In the genomic region with DNA sequence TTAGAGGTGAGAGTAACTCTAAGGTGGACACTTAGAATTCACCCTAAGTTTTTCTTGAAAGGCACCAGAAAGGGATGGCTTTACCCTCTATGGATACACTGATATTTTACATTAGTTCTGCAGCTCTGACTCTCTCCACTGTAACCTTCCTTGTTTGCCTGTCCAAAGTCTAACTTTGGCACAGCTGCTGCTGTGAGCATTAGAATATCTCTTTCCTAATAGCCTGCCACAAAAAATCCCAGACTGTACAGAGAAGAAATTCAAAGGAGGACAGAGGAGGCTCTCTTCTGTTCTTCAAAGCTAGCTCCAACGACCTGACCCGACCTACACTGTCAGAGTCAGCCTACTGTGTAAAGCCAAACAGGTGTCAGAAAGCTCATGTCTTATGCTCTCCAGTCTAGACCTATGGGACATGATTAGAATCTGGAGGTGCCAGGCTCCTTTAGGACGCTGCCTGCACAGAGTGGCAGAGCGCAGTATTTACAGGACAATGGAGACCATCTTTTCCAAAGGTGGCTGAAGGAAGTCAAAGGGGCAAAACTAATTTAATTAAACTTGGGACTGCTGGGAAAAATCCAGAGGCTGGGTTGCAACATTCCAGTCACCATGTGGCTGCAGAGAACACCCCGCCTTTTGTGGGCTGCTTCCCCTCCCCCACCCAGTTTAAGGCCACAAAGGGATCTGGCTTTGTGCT, we compare ENCODE assay signal across 8 mouse cellular contexts. TPM values are rescaled to one million over a fixed set of nuclear protein-coding genes. Genes with fewer than 3 reads are reported as not detected.
DNase-seq lines count a peak whose midpoint lies in the region; ATAC-seq lines count a peak whose summit lies in the region.

No protein-coding gene starts in this region.

- H3K9me3 ChIP-seq in embryonic facial prominence, embryonic 10.5 days, result no peaks in the 10 kb centered on the region
- H3K9me3 ChIP-seq in heart, embryonic 13.5 days, result no peaks in the 10 kb centered on the region
- no peaks in the 10 kb centered on the region for H3K9me3 ChIP-seq in kidney, embryonic 16.5 days (ENCODE audit: low read length)

- ATAC-seq in heart, embryonic 13.5 days (ENCODE audit: extremely low read depth, insufficient number of reproducible peaks, low FRiP score, low TSS enrichment), result no peak
- peak; percentile 42; the same call in 1 of the 2 replicates for ATAC-seq in kidney, embryonic 16.5 days (ENCODE audit: low FRiP score, low TSS enrichment)
- ATAC-seq in megakaryocyte progenitor cell, adult 5-6 weeks (replicated peaks; ENCODE audit: poor library complexity), result no peak
- ATAC-seq in cerebellum, adult (ENCODE audit: insufficient number of reproducible peaks, low FRiP score, low TSS enrichment), result no peak

- WGBS in embryonic facial prominence, embryonic 10.5 days, result 8% methylated on average over 5 of the region's 5 CpGs
- WGBS in heart, embryonic 13.5 days, result 21% methylated on average over 5 of the region's 5 CpGs
- 22% methylated on average over 5 of the region's 5 CpGs for WGBS in kidney, embryonic 16.5 days

- DNase-seq in ES-CJ7 (ENCODE audit: low read depth, low spot score), result peak; percentile 91
- DNase-seq in embryonic facial prominence, embryonic 10.5 days (ENCODE audit: low spot score), result peak; percentile 78
- peak; percentile 67 for DNase-seq in lung, postnatal 36 days
- no peak for DNase-seq in c-Kit-positive CD71-positive TER-119-positive erythroid progenitor cells, embryonic 14.5 days (ENCODE audit: low spot score)

- peak overlapping the region; percentile 25 for H3K4me3 ChIP-seq in embryonic facial prominence, embryonic 10.5 days
- H3K4me3 ChIP-seq in heart, embryonic 13.5 days, result no peak overlapping the region
- no peak overlapping the region for H3K4me3 ChIP-seq in kidney, embryonic 16.5 days (ENCODE audit: low read length)

- peaks cover 73% of the 10 kb centered on the region for H3K4me1 ChIP-seq in embryonic facial prominence, embryonic 10.5 days
- peaks cover 63% of the 10 kb centered on the region for H3K4me1 ChIP-seq in heart, embryonic 13.5 days
- peaks cover 72% of the 10 kb centered on the region for H3K4me1 ChIP-seq in kidney, embryonic 16.5 days (ENCODE audit: insufficient read depth, low read length)

- H3K27me3 ChIP-seq in embryonic facial prominence, embryonic 10.5 days (replicated peaks; ENCODE audit: low read depth, poor library complexity, severe bottlenecking), result no peaks in the 10 kb centered on the region
- no peaks in the 10 kb centered on the region for H3K27me3 ChIP-seq in heart, embryonic 13.5 days (replicated peaks)
- H3K27me3 ChIP-seq in kidney, embryonic 16.5 days (ENCODE audit: insufficient read depth, low read length), result no peaks in the 10 kb centered on the region

- H3K9ac ChIP-seq in heart, embryonic 13.5 days, result peak overlapping the region; percentile 65
- H3K9ac ChIP-seq in kidney, embryonic 16.5 days (replicated peaks; ENCODE audit: low read length), result no peak overlapping the region

- H3K4me2 ChIP-seq in heart, embryonic 13.5 days, result peak overlapping the region; percentile 31
- H3K4me2 ChIP-seq in kidney, embryonic 16.5 days (replicated peaks; ENCODE audit: low read depth, low read length), result peak overlapping the region; percentile 24

- H3K27ac ChIP-seq in embryonic facial prominence, embryonic 10.5 days (replicated peaks), result peak overlapping the region; percentile 85
- H3K27ac ChIP-seq in heart, embryonic 13.5 days (replicated peaks), result peak overlapping the region; percentile 73
- H3K27ac ChIP-seq in kidney, embryonic 16.5 days (ENCODE audit: low read length), result peak overlapping the region; percentile 39

- peaks cover 73% of the 10 kb centered on the region for H3K36me3 ChIP-seq in embryonic facial prominence, embryonic 10.5 days (replicated peaks)
- peaks cover 38% of the 10 kb centered on the region for H3K36me3 ChIP-seq in heart, embryonic 13.5 days
- peaks cover 17% of the 10 kb centered on the region for H3K36me3 ChIP-seq in kidney, embryonic 16.5 days (ENCODE audit: insufficient read depth, low read length)

RNA-seq across cellular contexts. Expression of a gene that starts 9.5 kb away (rescaled TPM):
- polyA plus RNA-seq in embryonic facial prominence, embryonic 10.5 days (2016; fragmentation: Nextera tagmentation; extraction: Ambion mirVana), result 133 and 142 TPM in 2 replicates
- 27.3 and 28.4 TPM in 2 replicates for polyA plus RNA-seq in heart, embryonic 13.5 days (2015; fragmentation: Nextera tagmentation; extraction: Ambion mirVana)
- 42.9 and 43.7 TPM in 2 replicates for polyA plus RNA-seq in kidney, embryonic 16.5 days (2015; fragmentation: Nextera tagmentation; extraction: Ambion mirVana)
- 0.59 and 0.85 TPM in 2 replicates for total RNA-seq in megakaryocyte progenitor cell, adult 5-6 weeks (2015)
- 2.0 and 2.2 TPM in 2 replicates for total RNA-seq in megakaryocyte progenitor cell, adult 5-6 weeks (2017)
